Mouse (Mus musculus): ENCODE measurements around the gene Tbx2. TPM values are rescaled to one million over a fixed set of nuclear protein-coding genes. Genes with fewer than 3 reads are reported as not detected.

Tbx2 gene
- total and polyA plus RNA-seq, 3 experiments = 0.01 TPM; not detected in 2

DNA sequence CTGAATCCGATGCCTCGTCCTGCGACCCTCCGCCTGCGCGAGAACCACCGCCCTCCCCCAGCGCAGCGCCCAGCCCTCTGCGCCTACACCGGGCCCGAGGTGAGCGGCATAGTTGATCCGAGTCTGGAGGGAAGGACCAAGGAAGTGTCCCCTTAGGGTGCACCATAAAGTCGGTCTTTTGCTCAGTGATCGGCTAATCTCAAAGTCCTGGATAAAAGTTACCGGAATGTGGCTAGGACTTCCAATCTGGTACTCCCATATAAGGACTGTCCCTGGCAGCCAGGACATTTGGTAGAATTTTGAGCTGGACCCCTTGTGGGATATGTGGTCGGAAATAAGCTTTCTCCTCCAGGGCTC lies 4.9 kb downstream of the Tbx2 start:
- no peaks in the 10 kb centered on the region for H3K36me3 ChIP-seq (ENCODE audit: control insufficient read depth in 1 of 2, insufficient read depth in 2 of 2, low read length in 2 of 2)
- no peaks in the 10 kb centered on the region for H3K9me3 ChIP-seq (replicated peaks; ENCODE audit: insufficient read depth, low read length)
- no peaks in the 10 kb centered on the region; the same call in 1 of the 2 replicates for H3K79me2 ChIP-seq (ENCODE audit: control insufficient read depth, insufficient read depth, low read length, poor library complexity)
- no peak overlapping the region for H3K27ac ChIP-seq (ENCODE audit: control insufficient read depth, low read depth, low read length)
- DNase-seq (ENCODE audit: low read depth, low spot score) = no peak
- TF ChIP-seq MXI1 (IDR thresholded peaks at IDR 0.05; ENCODE audit: low read depth, low read length) (no peak), NRF1 (IDR thresholded peaks at IDR 0.05; ENCODE audit: insufficient read depth, low read depth, low read length, poor library complexity, severe bottlenecking) (no peak), BHLHE40 (IDR thresholded peaks at IDR 0.05; ENCODE audit: borderline replicate concordance, low read depth, low read length) (no peak), CTCF (IDR thresholded peaks at IDR 0.05 in 2 of 3, conservative IDR thresholded peaks at IDR 0.05 in 1 of 3; ENCODE audit: control insufficient read depth in 1 of 3, insufficient read depth in 1 of 3, low read depth in 2 of 3, low read length in 3 of 3, poor library complexity in 1 of 3, severe bottlenecking in 1 of 3) (no peak), MAZ (IDR thresholded peaks at IDR 0.05; ENCODE audit: low read depth, low read length) (no peak), POLR2AphosphoS5 (IDR thresholded peaks at IDR 0.05; ENCODE audit: borderline replicate concordance, low read depth, low read length) (no peak), ELF1 (IDR thresholded peaks at IDR 0.05; ENCODE audit: low read depth, low read length) (no peak), JUND (IDR thresholded peaks at IDR 0.05; ENCODE audit: low read depth, low read length) (no peak), GABPA (IDR thresholded peaks at IDR 0.05; ENCODE audit: low read depth, low read length) (no peak), E2F4 (IDR thresholded peaks at IDR 0.05; ENCODE audit: borderline replicate concordance, low read depth, low read length) (no peak), GATA1 (IDR thresholded peaks at IDR 0.05; ENCODE audit: low read depth, low read length) (no peak), SIN3A (IDR thresholded peaks at IDR 0.05; ENCODE audit: low read length) (no peak), USF1 (IDR thresholded peaks at IDR 0.05; ENCODE audit: low read depth, low read length) (no peak)
- H3K4me3 ChIP-seq (ENCODE audit: control insufficient read depth in 1 of 2, insufficient read depth in 1 of 2, low read depth in 2 of 2, low read length in 2 of 2) = no peak overlapping the region
- no peaks in the 10 kb centered on the region for H3K4me1 ChIP-seq (ENCODE audit: control insufficient read depth in 1 of 2, insufficient read depth in 2 of 2, low read length in 2 of 2)
- no peaks in the 10 kb centered on the region for H3K27me3 ChIP-seq (ENCODE audit: control insufficient read depth in 1 of 2, insufficient read depth in 2 of 2, low read length in 2 of 2)
- no peak overlapping the region for H3K9ac ChIP-seq (ENCODE audit: control insufficient read depth, low read depth, low read length, poor library complexity, severe bottlenecking)

GRCm38 (mm10) chr11:85837648-85838423 lies 5.5 kb downstream of the Tbx2 start:
- H3K9ac ChIP-seq (ENCODE audit: control insufficient read depth, low read depth, low read length, poor library complexity, severe bottlenecking) = no peak overlapping the region
- H3K4me3 ChIP-seq (ENCODE audit: control insufficient read depth in 1 of 2, insufficient read depth in 1 of 2, low read depth in 2 of 2, low read length in 2 of 2) = no peak overlapping the region
- no peaks in the 10 kb centered on the region for H3K4me1 ChIP-seq (ENCODE audit: control insufficient read depth in 1 of 2, insufficient read depth in 2 of 2, low read length in 2 of 2)
- no peaks in the 10 kb centered on the region for H3K36me3 ChIP-seq (ENCODE audit: control insufficient read depth in 1 of 2, insufficient read depth in 2 of 2, low read length in 2 of 2)
- TF ChIP-seq NELFE (IDR thresholded peaks at IDR 0.05; ENCODE audit: low read depth, low read length) = no peak
- TF ChIP-seq ZKSCAN1 (IDR thresholded peaks at IDR 0.05; ENCODE audit: low read depth, low read length) = no peak
- TF ChIP-seq SMC3 (IDR thresholded peaks at IDR 0.05; ENCODE audit: low read depth, low read length) = no peak
- no peak for TF ChIP-seq ELF1 (IDR thresholded peaks at IDR 0.05; ENCODE audit: low read depth, low read length)
- no peak for TF ChIP-seq TCF12 (IDR thresholded peaks at IDR 0.05; ENCODE audit: low read depth, low read length)
- TF ChIP-seq MAFK (IDR thresholded peaks at IDR 0.05; ENCODE audit: borderline replicate concordance, low read depth, low read length) = no peak
- no peak for TF ChIP-seq GABPA (IDR thresholded peaks at IDR 0.05; ENCODE audit: low read depth, low read length)
- no peak for TF ChIP-seq ETS1 (IDR thresholded peaks at IDR 0.05; ENCODE audit: low read depth, low read length)
- no peak for TF ChIP-seq MYB (IDR thresholded peaks at IDR 0.05; ENCODE audit: low read depth, low read length)
- TF ChIP-seq CHD1 (IDR thresholded peaks at IDR 0.05; ENCODE audit: low read depth, low read length) = no peak
- no peak for TF ChIP-seq CHD2 (IDR thresholded peaks at IDR 0.05; ENCODE audit: low read length)
- no peak for TF ChIP-seq POLR2AphosphoS5 (IDR thresholded peaks at IDR 0.05; ENCODE audit: borderline replicate concordance, low read depth, low read length)
- TF ChIP-seq USF2 (IDR thresholded peaks at IDR 0.05; ENCODE audit: borderline replicate concordance in 1 of 2, insufficient read depth in 1 of 2, low read depth in 1 of 2, low read length in 2 of 2) = no peak
- TF ChIP-seq SIN3A (IDR thresholded peaks at IDR 0.05; ENCODE audit: low read length) = no peak
- no peak for TF ChIP-seq CTCF (IDR thresholded peaks at IDR 0.05 in 2 of 3, conservative IDR thresholded peaks at IDR 0.05 in 1 of 3; ENCODE audit: control insufficient read depth in 1 of 3, insufficient read depth in 1 of 3, low read depth in 2 of 3, low read length in 3 of 3, poor library complexity in 1 of 3, severe bottlenecking in 1 of 3)
- TF ChIP-seq MYC (IDR thresholded peaks at IDR 0.05; ENCODE audit: low read depth, low read length) = no peak
- no peak for TF ChIP-seq TBP (IDR thresholded peaks at IDR 0.05; ENCODE audit: low read depth, low read length)
- no peak for TF ChIP-seq MXI1 (IDR thresholded peaks at IDR 0.05; ENCODE audit: low read depth, low read length)
- no peak for DNase-seq (ENCODE audit: low read depth, low spot score)
- no peaks in the 10 kb centered on the region; the same call in 1 of the 2 replicates for H3K79me2 ChIP-seq (ENCODE audit: control insufficient read depth, insufficient read depth, low read length, poor library complexity)
- no peaks in the 10 kb centered on the region for H3K9me3 ChIP-seq (replicated peaks; ENCODE audit: insufficient read depth, low read length)
- no peak overlapping the region for H3K27ac ChIP-seq (ENCODE audit: control insufficient read depth, low read depth, low read length)
- no peaks in the 10 kb centered on the region for H3K27me3 ChIP-seq (ENCODE audit: control insufficient read depth in 1 of 2, insufficient read depth in 2 of 2, low read length in 2 of 2)

Data from MEL (cell line).